Mouse (Mus musculus) cerebellum, adult 2 months (tissue): ENCODE results near the gene Slc5a1.

Experiments
- CTCF ChIP-seq: fragments of 200-500 bp; IDR thresholded peaks from 2 replicates; pipeline ENCODE4 v1.5.1; 2011; ENCODE audit warnings: low read depth, mild to moderate bottlenecking, control low read depth, low read length, moderate library complexity, borderline replicate concordance; ENCODE audit not compliant: insufficient read depth
- POLR2A ChIP-seq: fragments of 200-500 bp; IDR thresholded peaks from 2 replicates; pipeline ENCODE4 v1.6.1; 2011; ENCODE audit warnings: low read length, control low read depth, borderline replicate concordance; ENCODE audit not compliant: insufficient read depth

GRCm38 (mm10) chr5:33102369-33103055 is 1.5 kb upstream of the Slc5a1 start:
- TF ChIP-seq CTCF (no peak), POLR2A (no peak)
